9 mouse cellular contexts compared by ENCODE assay signal in the genomic region with DNA sequence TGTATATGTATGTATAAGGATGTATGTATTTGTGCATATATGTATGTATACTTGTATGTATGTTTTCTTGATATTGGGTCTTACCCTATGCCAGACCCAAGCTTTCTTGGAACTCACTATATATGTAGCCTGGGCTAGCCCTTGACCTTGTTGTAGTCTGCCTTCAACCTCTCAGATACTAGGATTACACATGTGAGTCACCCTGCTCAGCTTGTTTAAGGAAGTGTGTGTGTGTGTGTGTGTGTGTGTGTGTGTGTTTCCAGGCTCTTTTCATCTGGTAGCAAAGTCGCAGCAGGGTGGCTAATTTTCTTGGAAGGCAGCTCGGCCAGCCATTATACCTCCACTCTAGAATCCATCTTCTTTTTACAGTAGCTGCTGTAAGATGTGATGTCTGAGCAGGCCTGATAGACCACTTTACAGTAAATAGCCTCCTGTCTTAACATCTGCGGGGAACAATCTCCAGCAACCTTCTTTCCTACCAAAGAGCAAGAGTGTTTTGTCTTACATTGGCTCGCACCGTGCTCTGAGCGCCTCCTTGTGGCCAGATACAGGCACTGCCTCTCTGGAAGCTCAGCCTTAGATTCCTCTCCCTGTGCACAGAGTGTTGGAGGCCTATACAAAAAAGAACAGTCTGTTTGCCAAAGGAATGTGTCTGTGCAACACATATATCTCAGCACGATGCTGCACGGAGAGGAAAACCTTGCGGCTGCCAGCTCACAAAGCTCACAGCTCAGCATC. TPM values are rescaled to one million over a fixed set of nuclear protein-coding genes. Genes with fewer than 3 reads are reported as not detected.
DNase-seq lines count a peak whose midpoint lies in the region; ATAC-seq and TF ChIP-seq lines count a peak whose summit lies in the region.
"Had no signal": no experiment of that assay in that cellular context is flagged by ENCODE, and none has a peak within 500 bp of the region (broad histone marks: within the 10 kb centered on the region; RNA-seq: fewer than 3 reads in every experiment).

No protein-coding gene starts in this region.

- WGBS in cerebellum, adult 2 months: 13% methylated on average over 9 of the region's 9 CpGs
- WGBS in hindbrain, embryonic 14.5 days: 16% methylated on average over 9 of the region's 9 CpGs

- TF ChIP-seq CTCF in cerebellum, adult 2 months (IDR thresholded peaks at IDR 0.05; ENCODE audit: borderline replicate concordance, insufficient read depth, low read depth, low read length): peak; percentile 97

- ATAC-seq in hindbrain, embryonic 14.5 days (ENCODE audit: low FRiP score): peak; percentile 88

- peaks cover 21% of the 10 kb centered on the region for H3K4me1 ChIP-seq in cerebellum, adult 2 months (ENCODE audit: control insufficient read depth, insufficient read depth, low read length)
- H3K4me1 ChIP-seq in hindbrain, embryonic 14.5 days (replicated peaks; ENCODE audit: control insufficient read depth, insufficient read depth, low read length): no peaks in the 10 kb centered on the region; the same call in 1 of the 2 replicates

- no peaks in the 10 kb centered on the region for H3K9me3 ChIP-seq in hindbrain, embryonic 14.5 days (ENCODE audit: control insufficient read depth, low read length)
- H3K9me3 ChIP-seq: megakaryocyte, embryonic 14.5 days had no signal

- H3K4me2 ChIP-seq in hindbrain, embryonic 14.5 days (replicated peaks): no peak overlapping the region

- no peak for TF ChIP-seq POLR2A in cerebellum, adult 2 months (IDR thresholded peaks at IDR 0.05; ENCODE audit: borderline replicate concordance, insufficient read depth, low read length)

- no peaks in the 10 kb centered on the region for H3K27me3 ChIP-seq in cerebellum, adult 2 months (ENCODE audit: control insufficient read depth, insufficient read depth, low read length)
- no peaks in the 10 kb centered on the region for H3K27me3 ChIP-seq in hindbrain, embryonic 14.5 days (ENCODE audit: control insufficient read depth, insufficient read depth, low read length)

- peak; percentile 68 for DNase-seq in MN1 (ENCODE audit: low spot score)
- DNase-seq in cerebellum, adult 2 months: peak; percentile 91 to 93
- peak; percentile 80 for DNase-seq in forelimb bud, embryonic 11.5 days (ENCODE audit: low read depth, low spot score)
- peak; percentile 94 for DNase-seq in hindbrain, embryonic 14.5 days (ENCODE audit: low spot score)
- DNase-seq in layer of hippocampus, postnatal 14 days (ENCODE audit: low spot score in 2 of 2): peak; percentile 86 to 89
- DNase-seq in lung, postnatal 14 days: peak; percentile 75
- peak; percentile 83 for DNase-seq in retina, postnatal 1 day
- DNase-seq in thymus, postnatal 36 days: peak; percentile 55 to 64

- no peaks in the 10 kb centered on the region for H3K36me3 ChIP-seq in hindbrain, embryonic 14.5 days (replicated peaks; ENCODE audit: control insufficient read depth, insufficient read depth)

- no peak overlapping the region; the same call in 1 of the 2 replicates for H3K9ac ChIP-seq in hindbrain, embryonic 14.5 days

- peak overlapping the region; percentile 42; the same call in 1 of the 2 replicates for H3K27ac ChIP-seq in cerebellum, adult 2 months (ENCODE audit: insufficient read depth, low read length)
- peak overlapping the region; percentile 34; the same call in 1 of the 2 replicates for H3K27ac ChIP-seq in hindbrain, embryonic 14.5 days

- no peak overlapping the region for H3K4me3 ChIP-seq in cerebellum, adult 2 months (replicated peaks; ENCODE audit: insufficient read depth, low read depth, low read length)
- H3K4me3 ChIP-seq in hindbrain, embryonic 14.5 days (replicated peaks; ENCODE audit: low read length): no peak overlapping the region
- H3K4me3 ChIP-seq: megakaryocyte, embryonic 14.5 days had no signal

RNA-seq across cellular contexts. Expression of gene Ubash3b, which starts 29.4 kb away (rescaled TPM):
- polyA plus RNA-seq in cerebellum, adult 2 months (2012; rRNA removed): 39.3 and 48.8 TPM in 2 replicates
- 27.6 and 32.1 TPM in 2 replicates for polyA plus RNA-seq in hindbrain, embryonic 14.5 days (2014; fragmentation: Nextera tagmentation; extraction: Ambion mirVana)
- total RNA-seq in layer of hippocampus, postnatal 14 days (2021): 10 to 100 TPM; 29.0 to 30.4 TPM
